Mouse (Mus musculus) CH12.LX (cell line): ENCODE results near the gene Ddx31.

Experiments used
- CTCF ChIP-seq, 2 experiments: IDR thresholded peaks in 1 of 2; conservative IDR thresholded peaks in 1 of 2; 2 replicates each; pipeline ENCODE4 v1.5.1; 2011 to 2012; ENCODE audit warnings: low read depth in 2 of 2, low read length in 2 of 2, improper control_type of control experiment in 1 of 2, inconsistent platforms in 1 of 2, mild to moderate bottlenecking in 1 of 2, moderate library complexity in 1 of 2
- EP300 ChIP-seq: IDR thresholded peaks from 2 replicates; pipeline ENCODE4 v1.6.1; 2011; ENCODE audit warnings: low read length, improper control_type of control experiment
- JUND ChIP-seq: conservative IDR thresholded peaks from 2 replicates; pipeline ENCODE4 v1.6.1; 2011; ENCODE audit warnings: low read depth, low read length, improper control_type of control experiment
- KAT2A ChIP-seq: IDR thresholded peaks from 2 replicates; pipeline ENCODE4 v1.6.1; 2012; ENCODE audit warnings: low read length, improper control_type of control experiment, inconsistent platforms; ENCODE audit not compliant: insufficient replicate concordance
- MXI1 ChIP-seq: IDR thresholded peaks from 2 replicates; pipeline ENCODE4 v1.6.1; 2011; ENCODE audit warnings: mild to moderate bottlenecking, low read depth, low read length, improper control_type of control experiment
- NELFE ChIP-seq: IDR thresholded peaks from 2 replicates; pipeline ENCODE4 v1.6.1; 2011; ENCODE audit warnings: low read depth, low read length, improper control_type of control experiment
- POLR2A ChIP-seq: IDR thresholded peaks from 2 replicates; pipeline ENCODE4 v1.6.1; 2011; ENCODE audit warnings: low read depth, mild to moderate bottlenecking, improper control_type of control experiment, low read length
- TCF12 ChIP-seq: IDR thresholded peaks from 2 replicates; pipeline ENCODE4 v1.6.1; 2014; ENCODE audit warnings: low read depth, mild to moderate bottlenecking, inconsistent platforms, low read length, improper control_type of control experiment
- USF1 ChIP-seq: IDR thresholded peaks from 2 replicates; pipeline ENCODE4 v1.6.1; 2014; ENCODE audit warnings: low read depth, mild to moderate bottlenecking, inconsistent platforms, low read length, improper control_type of control experiment
- ZNF384 ChIP-seq: IDR thresholded peaks from 2 replicates; pipeline ENCODE4 v1.6.1; 2012; ENCODE audit warnings: low read depth, low read length, improper control_type of control experiment, inconsistent platforms

- TF ChIP-seq JUND (no peak), USF1 (no peak), TCF12 (no peak), POLR2A (no peak), ZNF384 (no peak), CTCF (conservative IDR thresholded peaks at IDR 0.05 in 1 of 2, IDR thresholded peaks at IDR 0.05 in 1 of 2; ENCODE audit: low read depth in 2 of 2, low read length in 2 of 2) (no peak), EP300 (no peak), KAT2A (no peak), NELFE (no peak), MXI1 (no peak)
These were observed 106.1 kb downstream of the Ddx31 start for GRCm38 (mm10) chr2:28946312-28946711.
